Mouse (Mus musculus): ENCODE results near the gene Eef1akmt3. TPM values are rescaled to one million over a fixed set of nuclear protein-coding genes. Genes with fewer than 3 reads are reported as not detected.
"Not testable (repeated sequence)": the region's sequence is repeated elsewhere in the genome, so short reads cannot be mapped to it uniquely, and the experiment has no call there.

Gene Eef1akmt3
- total and polyA plus RNA-seq, 2 experiments from 2014 or later = 0.19 to 0.31 TPM

DNA sequence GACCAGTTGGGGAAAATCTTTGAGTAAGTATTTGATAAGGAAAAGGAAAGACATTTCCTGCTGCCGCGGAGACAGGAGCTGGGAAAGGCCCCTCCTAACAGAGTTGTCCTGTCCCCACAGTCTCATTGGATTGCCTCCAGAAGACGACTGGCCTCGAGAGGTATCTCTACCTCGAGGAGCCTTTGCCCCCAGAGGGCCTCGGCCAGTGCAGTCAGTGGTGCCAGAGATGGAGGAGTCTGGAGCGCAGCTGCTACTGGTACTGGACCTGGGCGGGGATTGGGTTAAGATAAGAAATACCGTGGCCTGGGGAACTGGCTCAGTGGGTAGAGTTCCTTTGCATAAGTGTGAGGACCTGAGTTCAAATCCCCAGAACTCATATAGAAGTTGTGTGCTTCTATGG is 24.7 kb upstream of the Eef1akmt3 start:
- H3K9me3 ChIP-seq (ENCODE audit: low read length) = no peaks in the 10 kb centered on the region
- no peak overlapping the region for H3K4me3 ChIP-seq (ENCODE audit: low read length)
- peaks cover 21% of the 10 kb centered on the region; the same call in 1 of the 2 replicates for H3K4me1 ChIP-seq (ENCODE audit: insufficient read depth, low read length)
- no peak overlapping the region for H3K4me2 ChIP-seq (ENCODE audit: low read depth, low read length)
- no peaks in the 10 kb centered on the region for H3K27me3 ChIP-seq (ENCODE audit: insufficient read depth, low read length)
- DNase-seq (ENCODE audit: low spot score) = no peak
- 85% methylated on average over 9 of the region's 9 CpGs for WGBS
- TF ChIP-seq CTCF (IDR thresholded peaks at IDR 0.05; ENCODE audit: low read depth) = no peak
- ATAC-seq = no peak
- peaks cover 36% of the 10 kb centered on the region for H3K36me3 ChIP-seq (ENCODE audit: insufficient read depth, low read length)
- no peak overlapping the region for H3K27ac ChIP-seq
- no peak overlapping the region for H3K9ac ChIP-seq (replicated peaks; ENCODE audit: low read length)

DNA sequence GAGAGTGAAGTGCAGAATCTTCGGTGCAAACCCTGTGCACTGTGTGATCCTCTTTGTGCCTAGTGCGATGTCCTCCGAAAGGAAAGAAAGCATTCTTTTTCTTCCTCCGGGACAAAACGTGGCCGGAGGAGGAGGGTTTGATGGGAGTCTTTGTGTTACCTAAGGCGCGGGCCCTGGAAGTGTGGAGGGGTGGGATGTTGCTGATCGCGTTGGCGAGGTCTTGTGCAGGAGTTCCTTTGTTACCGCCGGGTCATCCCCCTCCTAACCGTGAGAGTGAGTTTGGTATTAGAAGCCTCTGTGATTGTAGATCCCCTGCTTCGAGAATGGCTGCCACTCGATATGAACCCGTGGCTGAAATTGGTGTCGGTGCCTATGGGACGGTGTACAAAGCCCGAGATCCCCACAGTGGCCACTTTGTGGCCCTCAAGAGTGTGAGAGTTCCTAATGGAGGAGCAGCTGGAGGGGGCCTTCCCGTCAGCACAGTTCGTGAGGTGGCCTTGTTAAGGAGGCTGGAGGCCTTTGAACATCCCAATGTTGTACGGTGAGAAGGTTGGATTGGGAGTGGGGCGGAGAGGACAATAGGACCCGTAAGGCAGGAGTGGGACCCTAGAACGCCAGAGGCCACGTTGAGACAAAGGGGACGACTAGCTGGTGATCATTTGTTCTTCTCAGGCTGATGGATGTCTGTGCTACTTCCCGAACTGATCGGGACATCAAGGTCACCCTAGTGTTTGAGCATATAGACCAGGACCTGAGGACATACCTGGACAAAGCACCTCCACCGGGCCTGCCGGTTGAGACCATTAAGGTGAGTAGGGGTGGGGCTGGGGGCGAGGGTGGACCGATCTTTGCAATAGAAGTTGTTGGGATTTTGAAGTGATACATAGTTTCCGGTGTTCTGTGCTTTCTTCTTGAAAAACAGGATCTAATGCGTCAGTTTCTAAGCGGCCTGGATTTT is 22.9 kb upstream of the Eef1akmt3 start:
- peaks cover 19% of the 10 kb centered on the region; the same call in 1 of the 2 replicates for H3K4me1 ChIP-seq (ENCODE audit: insufficient read depth, low read length)
- ATAC-seq = peak; percentile 0; the same call in 1 of the 2 replicates

DNA sequence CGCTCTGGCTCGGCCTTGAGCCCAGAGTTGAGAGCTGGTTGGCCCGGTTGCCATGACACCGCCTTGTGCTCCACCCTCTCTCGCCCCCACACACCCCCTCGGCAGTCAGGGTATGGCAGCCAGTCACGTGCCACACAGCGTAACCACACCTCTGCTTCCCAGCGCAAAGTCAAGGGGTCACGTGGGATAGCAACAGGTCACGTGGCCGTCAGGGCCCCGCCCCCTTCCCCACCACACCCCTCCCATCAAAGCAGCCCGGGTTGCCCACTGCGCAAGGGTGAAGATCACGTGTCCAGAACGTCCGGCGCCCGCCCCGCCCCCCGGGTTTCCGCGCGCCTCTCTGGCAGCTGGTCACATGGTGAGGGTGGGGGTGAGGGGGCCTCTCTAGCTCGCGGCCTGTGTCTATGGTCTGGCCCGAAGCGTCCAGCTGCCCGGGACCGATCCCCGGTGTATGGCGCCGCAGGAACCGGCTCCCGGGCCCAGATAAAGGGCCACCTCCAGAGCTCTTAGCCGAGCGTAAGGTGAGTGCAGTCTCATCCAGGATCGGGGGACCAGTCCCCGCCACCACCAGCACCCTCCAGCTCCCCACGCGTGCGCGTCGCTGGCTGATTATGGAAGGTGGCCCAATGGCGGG is 22.0 kb upstream of the Eef1akmt3 start, which contains the start of gene Cdk4:
Gene Cdk4 (plus strand): TSS at position 296 of the 634 bp plus-strand sequence.
- peak; percentile 99 for DNase-seq (ENCODE audit: low spot score)
- Histone ChIP-seq H3K4me3 (ENCODE audit: low read length) (peak within 1 kb of the TSS; percentile 80), H3K9ac (replicated peaks; ENCODE audit: low read length) (peak within 1 kb of the TSS; percentile 97), H3K4me1 (ENCODE audit: insufficient read depth, low read length) (peaks cover 12% of the 10 kb centered on the region; the same call in 1 of the 2 replicates), H3K36me3 (ENCODE audit: insufficient read depth, low read length) (peaks cover 36% of the 10 kb centered on the region), H3K27ac (peak within 1 kb of the TSS; percentile 92), H3K9me3 (ENCODE audit: low read length) (no peaks in the 10 kb centered on the region), H3K4me2 (ENCODE audit: low read depth, low read length) (peak within 1 kb of the TSS; percentile 79), H3K27me3 (ENCODE audit: insufficient read depth, low read length) (no peaks in the 10 kb centered on the region)
- TF ChIP-seq CTCF (IDR thresholded peaks at IDR 0.05; ENCODE audit: low read depth) = peak; percentile 31; the same call in 1 of the 2 replicates
- WGBS = under 1% methylated on average over 45 of the region's 46 CpGs
- peak; percentile 94 for ATAC-seq

More for the DNA sequence above, 22.9 kb upstream of the Eef1akmt3 start:
- TF ChIP-seq CTCF (IDR thresholded peaks at IDR 0.05; ENCODE audit: low read depth) = no peak
- DNase-seq (ENCODE audit: low spot score) = no peak
- peak overlapping the region; percentile 80 for H3K4me3 ChIP-seq (ENCODE audit: low read length)
- peak overlapping the region; percentile 92 for H3K27ac ChIP-seq
- 12% methylated on average over 37 of the region's 37 CpGs for WGBS
- no peaks in the 10 kb centered on the region for H3K27me3 ChIP-seq (ENCODE audit: insufficient read depth, low read length)
- peak overlapping the region; percentile 97 for H3K9ac ChIP-seq (replicated peaks; ENCODE audit: low read length)
- H3K4me2 ChIP-seq (ENCODE audit: low read depth, low read length) = peak overlapping the region; percentile 79
- peaks cover 36% of the 10 kb centered on the region for H3K36me3 ChIP-seq (ENCODE audit: insufficient read depth, low read length)
- H3K9me3 ChIP-seq (ENCODE audit: low read length) = no peaks in the 10 kb centered on the region

DNA sequence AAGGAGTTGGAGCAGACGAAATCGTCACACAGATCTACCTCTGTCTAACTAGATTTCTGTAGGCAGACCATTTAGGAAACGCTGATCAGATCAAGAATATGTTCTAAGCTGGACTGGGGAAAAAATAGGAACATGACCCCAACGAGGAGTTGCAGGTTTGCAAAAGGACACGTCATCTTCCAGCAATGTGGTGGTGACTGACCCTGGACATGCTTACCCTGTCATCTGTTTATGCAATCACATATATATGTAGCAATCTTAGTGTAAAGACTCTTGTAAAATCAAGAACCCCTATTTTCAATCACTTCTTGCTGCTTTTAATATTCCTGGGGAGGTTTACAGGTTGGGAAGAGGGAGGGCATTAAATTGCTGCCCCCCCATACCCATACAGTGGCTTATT is 21.2 kb upstream of the Eef1akmt3 start:
- Histone ChIP-seq H3K4me3 (ENCODE audit: low read length) (no peak overlapping the region), H3K4me1 (ENCODE audit: insufficient read depth, low read length) (peaks cover 12% of the 10 kb centered on the region; the same call in 1 of the 2 replicates), H3K36me3 (ENCODE audit: insufficient read depth, low read length) (peaks cover 31% of the 10 kb centered on the region), H3K9me3 (ENCODE audit: low read length) (no peaks in the 10 kb centered on the region), H3K27ac (peak overlapping the region; percentile 68; the same call in 1 of the 2 replicates), H3K27me3 (ENCODE audit: insufficient read depth, low read length) (no peaks in the 10 kb centered on the region), H3K9ac (replicated peaks; ENCODE audit: low read length) (no peak overlapping the region), H3K4me2 (ENCODE audit: low read depth, low read length) (peak overlapping the region; percentile 53)
- TF ChIP-seq CTCF (IDR thresholded peaks at IDR 0.05; ENCODE audit: low read depth) = no peak
- no peak for DNase-seq (ENCODE audit: low spot score)
- WGBS = 76% methylated on average over 5 of the region's 5 CpGs
- ATAC-seq = no peak

DNA sequence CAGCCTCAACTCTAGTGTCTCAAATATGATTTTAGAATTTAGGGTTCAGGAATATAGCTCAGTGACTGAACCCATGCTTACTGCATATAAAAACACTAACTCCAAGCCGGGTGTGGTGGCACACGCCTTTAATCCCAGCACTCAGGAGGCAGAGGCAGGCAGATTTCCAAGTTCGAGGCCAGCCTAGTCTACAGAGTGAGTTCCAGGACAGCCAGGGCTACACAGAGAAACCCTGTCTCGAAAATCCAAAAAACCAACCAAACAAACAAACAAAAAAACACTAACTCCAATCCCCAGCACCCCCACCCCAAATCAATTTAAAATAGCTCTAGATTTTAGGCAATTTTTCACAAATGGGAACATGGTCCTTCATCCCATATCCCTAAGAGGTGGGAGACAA is 20.8 kb upstream of the Eef1akmt3 start:
- H3K36me3 ChIP-seq (ENCODE audit: insufficient read depth, low read length) = peaks cover 31% of the 10 kb centered on the region
- not testable (repeated sequence) for H3K4me3 ChIP-seq (ENCODE audit: low read length); DNase-seq (ENCODE audit: low spot score); H3K27ac ChIP-seq; H3K9ac ChIP-seq (replicated peaks; ENCODE audit: low read length); H3K27me3 ChIP-seq (ENCODE audit: insufficient read depth, low read length); ATAC-seq; H3K9me3 ChIP-seq (ENCODE audit: low read length); H3K4me2 ChIP-seq (ENCODE audit: low read depth, low read length)
- H3K4me1 ChIP-seq (ENCODE audit: insufficient read depth, low read length) = peaks cover 12% of the 10 kb centered on the region; the same call in 1 of the 2 replicates
- 88% methylated on average over 4 of the region's 4 CpGs for WGBS

DNA sequence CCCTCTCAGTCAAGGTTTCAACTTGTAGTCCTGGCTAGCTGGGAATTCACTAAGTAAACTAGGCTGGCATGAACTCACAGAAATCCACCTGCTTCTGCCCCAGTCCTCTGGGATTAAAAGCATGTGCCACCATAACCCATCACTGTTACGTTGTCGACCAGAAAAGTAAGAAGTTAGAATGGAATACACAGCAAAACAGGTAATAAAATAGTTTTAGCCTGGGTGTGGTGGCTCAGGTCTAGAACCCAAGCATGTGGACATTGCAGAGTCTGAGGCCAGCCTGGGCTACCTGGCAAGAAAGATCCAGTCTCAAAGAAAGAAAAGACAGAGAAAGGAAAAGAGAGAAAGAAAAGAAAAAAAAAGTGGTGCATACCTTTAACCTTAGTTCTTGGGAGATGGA is 20.2 kb upstream of the Eef1akmt3 start:
- Histone ChIP-seq H3K36me3 (ENCODE audit: insufficient read depth, low read length) (peaks cover 28% of the 10 kb centered on the region), H3K4me3 (ENCODE audit: low read length) (peak overlapping the region; percentile 86; the same call in 1 of the 2 replicates), H3K27ac (peak overlapping the region; percentile 92; the same call in 1 of the 2 replicates), H3K9me3 (ENCODE audit: low read length) (no peaks in the 10 kb centered on the region), H3K4me2 (ENCODE audit: low read depth, low read length) (peak overlapping the region; percentile 88), H3K9ac (replicated peaks; ENCODE audit: low read length) (no peak overlapping the region; the same call in 1 of the 2 replicates), H3K4me1 (ENCODE audit: insufficient read depth, low read length) (peaks cover 12% of the 10 kb centered on the region; the same call in 1 of the 2 replicates), H3K27me3 (ENCODE audit: insufficient read depth, low read length) (no peaks in the 10 kb centered on the region)
- ATAC-seq (no peak), DNase-seq (ENCODE audit: low spot score) (no peak)
- 55% methylated on average over 2 of the region's 2 CpGs for WGBS
- no peak for TF ChIP-seq CTCF (IDR thresholded peaks at IDR 0.05; ENCODE audit: low read depth)
